In genomic region chr1:180225500-180226220, GRCm38 (mm10) we compare ENCODE assay signal across 8 mouse cellular contexts. TPM values are rescaled to one million over a fixed set of nuclear protein-coding genes. Genes with fewer than 3 reads are reported as not detected.
DNase-seq lines count a peak whose midpoint lies in the region; ATAC-seq and TF ChIP-seq lines count a peak whose summit lies in the region.

No protein-coding gene starts in this region.

- peak overlapping the region; percentile 68 for H3K9ac ChIP-seq in liver, embryonic 13.5 days

- TF ChIP-seq POLR2A in myocyte (IDR thresholded peaks at IDR 0.05; ENCODE audit: insufficient read length, low read depth), result no peak

- no peaks in the 10 kb centered on the region for H3K79me2 ChIP-seq in myocyte (ENCODE audit: control insufficient read depth, insufficient read depth)

- H3K27me3 ChIP-seq in liver, embryonic 13.5 days, result no peaks in the 10 kb centered on the region
- H3K27me3 ChIP-seq in myocyte (ENCODE audit: control insufficient read depth, insufficient read depth, insufficient read length), result peaks cover 24% of the 10 kb centered on the region

- no peak overlapping the region for H3ac ChIP-seq in myocyte (ENCODE audit: control insufficient read depth, insufficient read length)

- H3K4me3 ChIP-seq in liver, embryonic 13.5 days (replicated peaks), result peak overlapping the region; percentile 59
- no peak overlapping the region for H3K4me3 ChIP-seq in myocyte

- H3K27ac ChIP-seq in liver, embryonic 13.5 days, result peak overlapping the region; percentile 86

- intact Hi-C loops in heart, postnatal 25 days (cut with DNase I), result no loop called here

- peaks cover 19% of the 10 kb centered on the region for H3K4me1 ChIP-seq in liver, embryonic 13.5 days (replicated peaks)

- WGBS in liver, embryonic 13.5 days (ENCODE audit: insufficient replicate concordance), result 14% methylated on average over 21 of the region's 21 CpGs

- ATAC-seq in liver, embryonic 13.5 days (ENCODE audit: low read depth), result peak; percentile 94

- H3K9me3 ChIP-seq in liver, embryonic 13.5 days (replicated peaks), result no peaks in the 10 kb centered on the region; the same call in 1 of the 2 replicates

- peak; percentile 96 for DNase-seq in heart, adult 11 months
- DNase-seq in heart, postnatal 25 days (ENCODE audit: low spot score), result no peak
- DNase-seq in cerebellum, adult 8-10 months, result peak; percentile 66
- DNase-seq in forelimb bud, embryonic 11.5 days (ENCODE audit: low read depth, low spot score), result peak; percentile 52
- DNase-seq in induced T-regulatory cell, adult 2 months (ENCODE audit: low read depth), result peak; percentile 92
- peak; percentile 74 for DNase-seq in liver, embryonic 13.5 days
- DNase-seq in testis, postnatal 14 days (ENCODE audit: low spot score), result peak; percentile 60

- peak overlapping the region; percentile 71 for H3K4me2 ChIP-seq in liver, embryonic 13.5 days
- H3K4me2 ChIP-seq in myocyte (ENCODE audit: low read depth), result peak overlapping the region; percentile 36

- peaks cover 23% of the 10 kb centered on the region for H3K36me3 ChIP-seq in liver, embryonic 13.5 days
- no peaks in the 10 kb centered on the region for H3K36me3 ChIP-seq in myocyte (ENCODE audit: control insufficient read depth, insufficient read depth)

TF ChIP-seq in myocyte, 11 proteins besides CTCF, POLR2A, EP300 and RAD21:
- TF ChIP-seq REST (IDR thresholded peaks at IDR 0.05; ENCODE audit: insufficient read depth, insufficient read length) (no peak), TCF12 (IDR thresholded peaks at IDR 0.05; ENCODE audit: insufficient read depth, poor library complexity, severe bottlenecking) (no peak), POLR2AphosphoS2 (IDR thresholded peaks at IDR 0.05; ENCODE audit: insufficient read length, low read depth) (no peak), CEBPB (IDR thresholded peaks at IDR 0.05; ENCODE audit: insufficient read depth, poor library complexity, severe bottlenecking) (no peak), E2F4 (IDR thresholded peaks at IDR 0.05; ENCODE audit: insufficient read depth) (no peak)

RNA-seq across cellular contexts. Expression of gene Coq8a, which starts 26.3 kb away (rescaled TPM):
- total RNA-seq in heart, postnatal 25 days (2021), result 100 to 1,000 TPM; 810 to 852 TPM
- 6.7 and 8.6 TPM in 2 replicates for polyA plus RNA-seq in liver, embryonic 13.5 days (2015; fragmentation: Nextera tagmentation; extraction: Ambion mirVana)
- polyA plus RNA-seq in myocyte (2012; fragmentation: generic; extraction: Trizol), result 79.8 TPM

RNA-seq across cellular contexts. Expression of gene Psen2, which starts 37.6 kb away (rescaled TPM):
- total RNA-seq in heart, postnatal 25 days (2021), result 10 to 100 TPM; 12.4 to 13.9 TPM
- 22.2 and 23.7 TPM in 2 replicates for polyA plus RNA-seq in liver, embryonic 13.5 days (2015; fragmentation: Nextera tagmentation; extraction: Ambion mirVana)
- polyA plus RNA-seq in myocyte (2012; fragmentation: generic; extraction: Trizol), result 28.6 TPM
